Mouse (Mus musculus) embryonic fibroblast, embryonic 13.5 days (primary cell): Measurements from ENCODE around the gene Dpp8. TPM values are rescaled to one million over a fixed set of nuclear protein-coding genes. Genes with fewer than 3 reads are reported as not detected.
"Not testable (repeated sequence)": the region's sequence is repeated elsewhere in the genome, so short reads cannot be mapped to it uniquely, and the experiment has no call there.

ENCODE experiments used
- H3K27ac ChIP-seq: 2 replicates; pipeline ENCODE4 v1.5.1; 2012; ENCODE audit warnings: low read length, control low read depth, inconsistent platforms; ENCODE audit not compliant: insufficient read depth
- H3K4me1 ChIP-seq: 2 replicates; pipeline ENCODE4 v1.6.1; 2011; ENCODE audit warnings: low read length; ENCODE audit not compliant: control insufficient read depth, insufficient read depth
- H3K4me3 ChIP-seq: 2 replicates; pipeline ENCODE4 v1.5.1; 2011; ENCODE audit warnings: mild to moderate bottlenecking, control low read depth, low read length; ENCODE audit not compliant: insufficient read depth
- CTCF ChIP-seq: IDR thresholded peaks from 2 replicates; pipeline ENCODE4 v1.5.1; 2011; ENCODE audit warnings: mild to moderate bottlenecking, control low read depth, low read length, moderate library complexity, borderline replicate concordance; ENCODE audit not compliant: insufficient read depth
- POLR2A ChIP-seq: IDR thresholded peaks from 2 replicates; pipeline ENCODE4 v1.6.1; 2011; ENCODE audit warnings: low read depth, mild to moderate bottlenecking, control low read depth, low read length, moderate library complexity
- polyA plus RNA-seq: library from polyadenylated mRNA; stranded (reverse); fragments of >200 nt; gene quantifications from 2 replicates; pipeline ENCODE4 v1.2.4, GENCODE M21; 2011; ENCODE audit warnings: low read depth; ENCODE audit not compliant: missing spikeins, insufficient read length

Gene Dpp8
- polyA plus RNA-seq, 1 experiment, result 98.8 TPM

DNA sequence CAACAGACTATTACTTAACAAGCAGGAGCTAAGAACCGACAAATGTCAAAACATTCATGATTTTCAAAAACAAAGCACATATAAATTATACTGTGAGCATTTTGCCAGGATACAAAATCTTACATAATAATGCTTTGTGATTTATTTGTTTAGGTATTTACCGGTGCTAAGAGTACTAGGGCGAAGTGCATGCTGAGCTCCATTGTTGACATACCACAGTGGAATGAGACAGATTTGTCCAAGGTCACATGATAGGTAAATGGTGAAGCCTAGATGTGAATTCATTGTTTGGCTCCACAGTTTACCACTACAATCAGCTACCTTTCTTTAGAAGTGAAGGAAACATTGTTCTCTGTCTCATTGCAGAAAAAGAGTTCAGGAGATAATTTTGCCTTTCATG lies 18.8 kb downstream of the Dpp8 start:
- Histone ChIP-seq H3K27ac (no peak overlapping the region), H3K4me3 (no peak overlapping the region), H3K4me1 (peaks cover 4% of the 10 kb centered on the region; the same call in 1 of the 2 replicates)
- TF ChIP-seq POLR2A (no peak), CTCF (no peak)

DNA sequence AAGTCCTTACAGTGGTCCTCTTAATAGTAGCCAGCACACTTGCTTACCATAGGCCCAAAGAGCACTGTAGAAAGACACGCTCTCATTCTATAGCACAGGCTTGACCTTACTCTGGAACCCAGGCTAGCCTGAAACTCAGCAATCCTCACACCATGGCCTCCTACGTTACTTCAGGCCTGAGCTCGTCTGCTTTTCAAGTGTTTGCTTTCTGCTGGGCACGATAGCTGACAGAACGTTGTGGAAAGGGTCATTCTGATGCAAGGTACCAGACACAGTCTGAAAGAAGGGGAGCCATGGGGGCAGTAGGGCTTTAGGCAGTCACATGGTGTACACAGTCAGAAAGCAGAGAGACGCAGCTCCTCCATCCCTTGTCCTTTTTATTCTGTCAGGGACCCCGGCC lies 32.0 kb downstream of the Dpp8 start:
- Histone ChIP-seq H3K4me3 (no peak overlapping the region), H3K4me1 (no peaks in the 10 kb centered on the region), H3K27ac (no peak overlapping the region)
- TF ChIP-seq POLR2A, result no peak

DNA sequence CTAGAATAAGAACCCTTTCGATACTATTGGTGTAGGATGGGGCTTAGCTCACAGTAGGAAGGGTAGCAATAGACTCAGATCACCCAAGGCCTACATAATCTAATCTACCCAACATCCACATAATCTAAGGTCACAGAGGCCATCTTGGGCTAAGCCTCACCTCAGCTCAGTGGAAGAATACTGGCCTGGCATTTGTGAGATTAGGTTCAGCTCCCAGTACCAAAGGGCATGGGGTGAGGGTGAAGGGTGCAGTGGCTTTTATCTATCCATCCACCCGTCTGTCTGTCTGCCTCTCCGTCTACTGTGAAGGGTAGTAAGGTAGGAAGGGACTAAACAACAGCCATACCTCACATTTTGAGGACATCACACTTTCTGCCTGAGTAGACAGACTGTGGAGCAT lies 38.4 kb downstream of the Dpp8 start:
- TF ChIP-seq CTCF (no peak), POLR2A (no peak)
- Histone ChIP-seq H3K4me1 (no peaks in the 10 kb centered on the region), H3K4me3 (no peak overlapping the region), H3K27ac (no peak overlapping the region)

DNA sequence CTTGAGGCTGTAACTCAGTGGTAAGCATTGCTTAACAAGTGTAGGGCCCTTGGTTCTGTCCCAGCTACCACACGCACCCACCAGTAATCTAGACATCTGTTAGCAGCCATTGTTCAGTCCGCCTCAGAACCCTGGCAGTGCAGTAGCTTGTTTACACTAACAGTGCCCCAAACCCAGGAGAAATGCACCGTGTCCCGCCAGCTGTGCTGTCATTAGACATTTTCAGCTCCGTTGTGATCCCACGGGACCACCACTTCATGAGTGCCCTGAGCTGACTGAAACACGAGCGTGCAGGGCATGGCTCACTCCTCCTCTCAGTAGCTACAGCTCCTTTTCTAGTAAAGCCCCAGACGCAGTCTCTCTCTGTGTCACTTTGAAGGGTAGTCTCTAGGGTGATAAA lies 41.3 kb downstream of the Dpp8 start:
- no peaks in the 10 kb centered on the region for H3K4me1 ChIP-seq
- no peak for TF ChIP-seq POLR2A
- TF ChIP-seq CTCF, result no peak
- H3K4me3 ChIP-seq, result no peak overlapping the region
- H3K27ac ChIP-seq, result no peak overlapping the region

DNA sequence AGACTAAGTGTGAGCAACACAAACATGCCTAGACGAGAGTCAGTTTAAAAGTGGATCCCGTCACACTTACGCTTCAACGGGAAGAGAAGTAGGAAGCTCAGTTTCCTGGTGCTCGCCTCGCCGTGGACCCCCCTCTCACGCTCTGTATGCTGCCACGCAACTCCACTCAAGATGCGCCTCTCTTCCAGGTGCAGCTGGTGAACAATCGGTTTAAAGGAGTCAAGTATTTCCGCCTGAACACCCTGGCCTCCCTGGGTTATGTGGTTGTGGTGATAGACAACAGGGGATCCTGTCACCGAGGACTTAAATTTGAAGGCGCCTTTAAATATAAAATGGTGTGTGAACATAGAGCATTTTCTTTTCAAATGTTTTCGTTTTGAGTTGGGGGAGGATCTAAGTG lies 42.0 kb downstream of the Dpp8 start:
- no peak for TF ChIP-seq POLR2A
- no peak for TF ChIP-seq CTCF

DNA sequence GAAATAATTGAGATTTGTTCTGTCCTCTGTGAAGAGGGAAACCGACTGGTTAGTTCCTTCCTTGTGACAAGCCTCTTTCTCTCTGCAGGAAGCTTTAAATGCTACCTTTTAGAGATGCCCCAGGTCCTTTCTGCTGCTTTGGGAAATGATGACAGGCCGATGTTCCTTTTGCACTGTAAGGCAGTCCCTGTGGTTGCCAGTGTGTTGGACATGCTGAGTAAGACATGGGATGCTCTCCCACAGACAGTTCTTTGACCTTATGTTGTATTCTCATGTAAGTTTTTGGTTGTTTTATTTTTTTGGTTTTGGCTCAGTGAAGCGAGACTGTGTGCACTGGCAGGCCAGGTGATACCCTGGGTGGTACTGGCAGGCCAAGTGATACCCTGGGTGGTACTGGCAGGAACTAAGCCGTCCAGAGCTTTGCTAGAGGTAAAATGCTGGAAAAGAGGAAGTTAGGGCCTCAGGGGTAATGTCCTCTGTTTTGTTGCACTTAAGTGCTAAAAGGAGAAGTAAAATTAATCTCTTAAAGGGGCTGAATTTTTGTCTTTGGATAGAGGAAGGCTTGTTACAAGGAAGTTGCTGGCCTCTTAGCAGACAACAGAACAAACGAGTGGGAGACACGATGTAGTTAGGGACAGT lies 42.8 kb downstream of the Dpp8 start:
- TF ChIP-seq POLR2A (no peak), CTCF (no peak)
- Histone ChIP-seq H3K4me3 (no peak overlapping the region), H3K4me1 (no peaks in the 10 kb centered on the region), H3K27ac (no peak overlapping the region)

More for the DNA sequence above, 42.0 kb downstream of the Dpp8 start:
- no peak overlapping the region for H3K4me3 ChIP-seq
- no peak overlapping the region for H3K27ac ChIP-seq
- H3K4me1 ChIP-seq, result no peaks in the 10 kb centered on the region

DNA sequence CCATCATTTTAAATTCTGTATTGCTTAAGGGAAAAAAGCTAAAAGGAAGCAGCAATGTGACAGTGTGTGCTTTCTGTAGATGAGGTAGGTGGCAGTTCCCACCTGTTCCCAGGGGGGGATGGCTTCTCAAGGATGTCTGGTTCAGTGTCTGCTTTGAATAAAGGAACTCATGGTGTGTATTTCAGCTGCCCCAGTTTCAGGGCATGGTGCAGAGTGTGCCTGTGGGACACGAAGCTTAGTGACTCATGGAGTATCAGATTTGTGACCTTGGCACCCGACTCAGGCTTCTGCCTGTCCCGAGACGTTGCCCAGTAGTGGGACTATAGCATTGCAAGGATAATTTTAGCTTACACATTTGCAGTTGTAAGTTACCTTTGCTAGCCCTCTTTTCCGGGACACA lies 45.3 kb downstream of the Dpp8 start:
- TF ChIP-seq CTCF (no peak), POLR2A (no peak)
- H3K4me1 ChIP-seq, result no peaks in the 10 kb centered on the region
- H3K27ac ChIP-seq, result no peak overlapping the region
- no peak overlapping the region for H3K4me3 ChIP-seq

DNA sequence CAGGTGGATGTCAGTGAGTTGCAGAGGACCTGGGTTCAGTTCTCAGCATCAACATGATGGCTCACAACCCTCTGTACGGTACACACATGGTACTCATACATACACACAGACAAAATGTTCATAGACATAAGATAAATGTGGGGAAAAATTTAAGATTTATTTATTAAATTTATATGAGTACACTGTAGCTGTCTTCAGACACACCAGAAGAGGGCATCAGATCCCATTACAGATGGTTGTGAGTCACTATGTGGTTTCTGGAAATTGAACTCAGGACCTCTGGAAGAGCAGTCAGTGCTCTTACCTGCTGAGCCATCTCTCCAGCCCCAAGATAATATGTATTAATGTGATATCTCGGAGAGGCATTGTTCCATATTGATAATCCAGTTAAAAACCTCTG lies 47.9 kb downstream of the Dpp8 start:
- H3K4me1 ChIP-seq, H3K27ac ChIP-seq, H3K4me3 ChIP-seq: not testable (repeated sequence)

DNA sequence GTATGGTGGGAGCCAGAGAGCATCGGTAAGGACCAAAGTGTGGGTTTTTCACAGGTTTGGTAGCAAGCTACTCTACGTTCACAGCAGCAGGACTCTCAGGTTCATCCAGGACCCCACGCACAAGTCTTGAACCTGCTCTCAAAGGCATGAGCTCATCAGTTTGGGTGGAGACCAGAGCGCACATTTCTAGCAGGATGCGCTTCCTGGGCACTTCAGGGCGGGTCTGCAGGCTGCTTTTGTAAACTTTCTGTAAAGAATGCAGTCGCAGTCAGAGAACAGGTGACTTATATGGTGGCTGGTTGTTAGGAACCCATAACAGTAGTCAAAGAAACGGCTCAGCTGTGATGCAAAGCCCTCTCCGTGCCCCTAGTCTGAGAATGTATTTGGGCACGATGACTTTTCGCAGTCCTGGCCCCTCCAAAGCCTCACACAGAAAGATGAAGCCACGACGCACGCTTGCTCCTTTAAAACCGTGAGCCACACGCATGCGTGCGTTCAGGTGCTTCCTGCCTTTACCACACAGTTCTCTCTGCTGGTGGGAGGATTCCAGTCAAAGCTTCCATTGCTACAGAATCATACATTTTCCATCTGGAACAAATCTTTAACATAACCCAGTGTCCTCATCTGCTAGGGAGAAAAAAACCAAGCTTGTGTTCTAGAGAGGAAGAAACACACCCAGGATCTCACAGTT lies 51.0 kb downstream of the Dpp8 start:
- Histone ChIP-seq H3K27ac (no peak overlapping the region), H3K4me1 (peaks cover 9% of the 10 kb centered on the region), H3K4me3 (no peak overlapping the region)
- TF ChIP-seq POLR2A (no peak), CTCF (no peak)

DNA sequence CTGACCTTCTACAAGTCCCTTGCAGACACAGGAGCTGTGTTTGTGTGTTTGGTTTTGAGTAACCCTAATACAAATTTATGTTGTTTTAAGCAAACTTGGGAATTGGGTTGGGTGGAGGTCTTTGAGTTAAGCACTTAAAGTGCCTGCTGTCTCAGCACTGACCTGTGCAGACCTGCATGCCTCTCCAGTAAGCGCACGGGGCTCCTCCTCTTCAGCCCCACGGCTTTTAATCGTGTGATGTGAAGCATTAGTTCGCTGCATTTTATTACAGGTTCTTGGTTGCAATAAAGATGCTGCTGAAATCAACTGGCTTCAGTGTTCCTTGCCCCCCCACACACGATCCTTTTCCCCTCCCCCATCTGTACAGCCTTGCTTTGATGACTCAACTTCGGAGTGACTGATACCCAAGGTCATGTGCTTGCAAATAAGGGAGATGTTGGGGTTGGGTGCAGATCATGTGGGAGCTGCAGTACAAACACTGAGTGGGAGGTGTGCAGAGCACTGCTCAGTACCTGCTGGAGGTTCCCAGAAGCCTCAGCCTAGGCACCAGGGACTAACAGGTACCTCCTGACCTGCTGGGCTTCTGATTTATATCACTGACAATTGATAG lies 52.1 kb downstream of the Dpp8 start:
- no peak for TF ChIP-seq POLR2A
- TF ChIP-seq CTCF, result no peak
- H3K4me1 ChIP-seq, result peaks cover 9% of the 10 kb centered on the region
- H3K4me3 ChIP-seq, result no peak overlapping the region
- H3K27ac ChIP-seq, result no peak overlapping the region

DNA sequence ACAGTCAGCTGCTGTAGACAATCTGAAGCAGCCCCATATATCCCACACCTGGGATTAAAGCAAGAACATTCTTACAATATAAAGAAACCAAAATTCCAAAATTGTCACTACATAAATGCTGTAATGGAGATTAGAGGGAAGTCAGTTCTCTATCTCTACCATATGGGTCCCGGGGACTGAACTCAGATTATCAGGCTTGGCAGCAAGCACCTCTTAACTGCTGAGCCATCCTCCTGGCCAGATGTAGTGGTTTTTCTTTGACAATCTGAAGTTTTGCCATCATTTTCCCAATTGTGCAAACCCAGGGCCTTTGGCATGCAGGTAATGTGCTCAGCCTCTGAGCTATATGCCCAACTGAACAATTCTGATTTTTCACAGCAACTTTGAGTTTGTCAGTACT lies 53.1 kb downstream of the Dpp8 start:
- Histone ChIP-seq H3K4me3 (no peak overlapping the region), H3K4me1 (peaks cover 9% of the 10 kb centered on the region), H3K27ac (no peak overlapping the region)
- TF ChIP-seq CTCF (no peak), POLR2A (no peak)
